Mouse (Mus musculus): Measurements from ENCODE around the gene Synj2. TPM values are rescaled to one million over a fixed set of nuclear protein-coding genes. Genes with fewer than 3 reads are reported as not detected.

Synj2 gene
- polyA plus RNA-seq, 1 experiment = not detected

- TF ChIP-seq POLR2A (IDR thresholded peaks at IDR 0.05; ENCODE audit: insufficient read depth, low read depth, low read length) (no peak), CTCF (IDR thresholded peaks at IDR 0.05; ENCODE audit: insufficient read depth, low read depth, low read length) (no peak)
- Histone ChIP-seq H3K4me3 (ENCODE audit: insufficient read depth, low read depth, low read length) (no peak overlapping the region), H3K27ac (ENCODE audit: insufficient read depth, low read depth, low read length) (no peak overlapping the region), H3K4me1 (ENCODE audit: control insufficient read depth, insufficient read depth, low read length) (peaks cover 25% of the 10 kb centered on the region)
- WGBS = 93% methylated on average over 5 of the region's 5 CpGs
Observed at GRCm38 (mm10) chr17:6007101-6007780, 66.2 kb downstream of the Synj2 start.

GRCm38 (mm10) chr17:6007902-6008301, 66.8 kb downstream of the Synj2 start:
- H3K4me1 ChIP-seq (ENCODE audit: control insufficient read depth, insufficient read depth, low read length) = peaks cover 25% of the 10 kb centered on the region
- TF ChIP-seq CTCF (IDR thresholded peaks at IDR 0.05; ENCODE audit: insufficient read depth, low read depth, low read length) = no peak
- TF ChIP-seq POLR2A (IDR thresholded peaks at IDR 0.05; ENCODE audit: insufficient read depth, low read depth, low read length) = no peak
- H3K27ac ChIP-seq (ENCODE audit: insufficient read depth, low read depth, low read length) = no peak overlapping the region
- H3K4me3 ChIP-seq (ENCODE audit: insufficient read depth, low read depth, low read length) = no peak overlapping the region
- WGBS = 94% methylated on average over 9 of the region's 9 CpGs

GRCm38 (mm10) chr17:6008590-6008989, 67.5 kb downstream of the Synj2 start:
- Histone ChIP-seq H3K4me3 (ENCODE audit: insufficient read depth, low read depth, low read length) (no peak overlapping the region), H3K27ac (ENCODE audit: insufficient read depth, low read depth, low read length) (no peak overlapping the region), H3K4me1 (ENCODE audit: control insufficient read depth, insufficient read depth, low read length) (peaks cover 25% of the 10 kb centered on the region)
- TF ChIP-seq POLR2A (IDR thresholded peaks at IDR 0.05; ENCODE audit: insufficient read depth, low read depth, low read length) (no peak), CTCF (IDR thresholded peaks at IDR 0.05; ENCODE audit: insufficient read depth, low read depth, low read length) (no peak)
- 85% methylated on average over 11 of the region's 11 CpGs for WGBS

GRCm38 (mm10) chr17:6009606-6010005, 68.5 kb downstream of the Synj2 start:
- no peak overlapping the region for H3K27ac ChIP-seq (ENCODE audit: insufficient read depth, low read depth, low read length)
- TF ChIP-seq POLR2A (IDR thresholded peaks at IDR 0.05; ENCODE audit: insufficient read depth, low read depth, low read length) (no peak), CTCF (IDR thresholded peaks at IDR 0.05; ENCODE audit: insufficient read depth, low read depth, low read length) (no peak)
- WGBS = 97% methylated on average over 4 of the region's 4 CpGs
- H3K4me1 ChIP-seq (ENCODE audit: control insufficient read depth, insufficient read depth, low read length) = peaks cover 30% of the 10 kb centered on the region
- no peak overlapping the region for H3K4me3 ChIP-seq (ENCODE audit: insufficient read depth, low read depth, low read length)

DNA sequence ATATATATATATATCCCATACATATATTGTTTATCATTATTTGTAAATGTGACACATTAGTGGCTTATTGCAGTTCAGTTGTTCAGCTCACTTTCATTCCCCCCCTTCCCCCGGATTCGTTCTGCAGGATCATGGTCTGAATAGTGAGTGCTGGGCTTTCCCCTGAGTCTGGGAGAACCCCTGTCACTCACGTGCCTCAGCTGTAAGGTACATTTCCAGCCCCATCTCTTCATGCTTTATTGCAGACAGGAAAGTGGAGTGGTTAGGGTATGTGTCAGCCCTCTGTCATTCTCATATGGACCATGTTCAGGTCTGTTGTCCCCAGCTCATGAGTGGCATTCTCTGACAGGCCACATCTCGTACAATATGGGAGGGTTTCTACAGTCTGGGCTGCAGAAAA, 72.0 kb downstream of the Synj2 start:
- TF ChIP-seq POLR2A (IDR thresholded peaks at IDR 0.05; ENCODE audit: insufficient read depth, low read depth, low read length) = no peak
- no peak for TF ChIP-seq CTCF (IDR thresholded peaks at IDR 0.05; ENCODE audit: insufficient read depth, low read depth, low read length)
- Histone ChIP-seq H3K4me3 (ENCODE audit: insufficient read depth, low read depth, low read length) (no peak overlapping the region), H3K27ac (ENCODE audit: insufficient read depth, low read depth, low read length) (no peak overlapping the region), H3K4me1 (ENCODE audit: control insufficient read depth, insufficient read depth, low read length) (peaks cover 16% of the 10 kb centered on the region)
- 90% methylated on average over 4 of the region's 4 CpGs for WGBS

GRCm38 (mm10) chr17:6014985-6015384, 73.9 kb downstream of the Synj2 start:
- TF ChIP-seq POLR2A (IDR thresholded peaks at IDR 0.05; ENCODE audit: insufficient read depth, low read depth, low read length) = no peak
- no peak for TF ChIP-seq CTCF (IDR thresholded peaks at IDR 0.05; ENCODE audit: insufficient read depth, low read depth, low read length)
- H3K27ac ChIP-seq (ENCODE audit: insufficient read depth, low read depth, low read length) = no peak overlapping the region
- peaks cover 16% of the 10 kb centered on the region for H3K4me1 ChIP-seq (ENCODE audit: control insufficient read depth, insufficient read depth, low read length)
- no peak overlapping the region for H3K4me3 ChIP-seq (ENCODE audit: insufficient read depth, low read depth, low read length)
- WGBS = 90% methylated on average over 4 of the region's 4 CpGs

DNA sequence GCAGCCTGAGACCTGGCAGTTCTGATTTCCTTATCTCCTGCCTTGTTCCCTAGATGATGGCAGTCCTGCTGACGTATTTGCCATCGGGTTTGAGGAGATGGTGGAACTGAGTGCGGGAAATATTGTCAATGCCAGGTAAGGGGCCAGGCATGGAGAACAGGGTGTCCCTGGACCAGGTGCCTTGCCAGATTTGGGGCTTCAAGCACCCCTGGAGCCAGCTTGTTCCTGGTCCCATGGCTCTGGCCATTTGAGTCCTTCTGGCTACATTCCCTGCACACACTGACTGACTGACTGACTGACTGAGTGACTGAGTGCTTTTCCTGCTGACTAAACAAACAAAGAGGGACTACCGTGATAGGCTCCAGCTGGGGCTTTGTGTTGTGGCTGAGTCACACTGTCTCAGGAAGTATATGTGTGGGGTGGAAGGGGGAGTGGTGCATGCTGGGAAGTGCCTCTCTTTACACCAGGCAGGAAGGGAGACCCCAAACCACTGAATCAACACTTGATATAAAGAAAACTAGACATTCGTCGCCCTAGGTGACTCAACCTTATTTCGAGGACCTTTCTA, 75.2 kb downstream of the Synj2 start:
- WGBS = 58% methylated on average over 7 of the region's 7 CpGs
- H3K27ac ChIP-seq (ENCODE audit: insufficient read depth, low read depth, low read length) = peak overlapping the region; percentile 23; the same call in 1 of the 2 replicates
- TF ChIP-seq POLR2A (IDR thresholded peaks at IDR 0.05; ENCODE audit: insufficient read depth, low read depth, low read length) (no peak), CTCF (IDR thresholded peaks at IDR 0.05; ENCODE audit: insufficient read depth, low read depth, low read length) (no peak)
- H3K4me3 ChIP-seq (ENCODE audit: insufficient read depth, low read depth, low read length) = no peak overlapping the region
- peaks cover 16% of the 10 kb centered on the region for H3K4me1 ChIP-seq (ENCODE audit: control insufficient read depth, insufficient read depth, low read length)

GRCm38 (mm10) chr17:6017268-6017667, 76.2 kb downstream of the Synj2 start:
- H3K27ac ChIP-seq (ENCODE audit: insufficient read depth, low read depth, low read length) = no peak overlapping the region
- WGBS = 73% methylated on average over 12 of the region's 12 CpGs

DNA sequence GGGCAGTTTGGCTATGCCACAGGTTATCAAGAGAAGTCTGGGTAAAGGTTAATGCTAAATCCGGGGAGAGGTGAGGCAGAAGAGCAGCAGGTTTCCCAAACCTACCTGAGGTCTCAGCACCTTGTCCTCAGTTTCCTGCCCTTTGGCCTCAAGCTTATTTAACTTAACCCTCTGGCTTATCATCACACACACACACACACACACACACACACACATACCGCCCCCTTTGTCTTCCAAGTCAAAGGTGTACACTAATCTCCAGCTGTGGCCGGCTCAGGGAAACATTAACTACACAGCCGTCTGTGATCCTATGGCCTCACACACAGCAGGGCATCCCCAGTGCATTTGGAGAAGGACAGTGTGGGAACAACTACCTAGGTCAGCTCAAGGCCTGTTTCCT, 77.3 kb downstream of the Synj2 start:
- Histone ChIP-seq H3K4me1 (ENCODE audit: control insufficient read depth, insufficient read depth, low read length) (peaks cover 16% of the 10 kb centered on the region), H3K4me3 (ENCODE audit: insufficient read depth, low read depth, low read length) (no peak overlapping the region), H3K27ac (ENCODE audit: insufficient read depth, low read depth, low read length) (no peak overlapping the region)
- 89% methylated on average over 4 of the region's 4 CpGs for WGBS
- no peak for TF ChIP-seq POLR2A (IDR thresholded peaks at IDR 0.05; ENCODE audit: insufficient read depth, low read depth, low read length)
- TF ChIP-seq CTCF (IDR thresholded peaks at IDR 0.05; ENCODE audit: insufficient read depth, low read depth, low read length) = no peak

More at GRCm38 (mm10) chr17:6017268-6017667, 76.2 kb downstream of the Synj2 start:
- Histone ChIP-seq H3K4me3 (ENCODE audit: insufficient read depth, low read depth, low read length) (no peak overlapping the region), H3K4me1 (ENCODE audit: control insufficient read depth, insufficient read depth, low read length) (peaks cover 16% of the 10 kb centered on the region)
- TF ChIP-seq POLR2A (IDR thresholded peaks at IDR 0.05; ENCODE audit: insufficient read depth, low read depth, low read length) (no peak), CTCF (IDR thresholded peaks at IDR 0.05; ENCODE audit: insufficient read depth, low read depth, low read length) (no peak)

All from olfactory bulb, adult 2 months (tissue).